Mouse (Mus musculus): Measurements from ENCODE around the gene Nmt1.

DNA sequence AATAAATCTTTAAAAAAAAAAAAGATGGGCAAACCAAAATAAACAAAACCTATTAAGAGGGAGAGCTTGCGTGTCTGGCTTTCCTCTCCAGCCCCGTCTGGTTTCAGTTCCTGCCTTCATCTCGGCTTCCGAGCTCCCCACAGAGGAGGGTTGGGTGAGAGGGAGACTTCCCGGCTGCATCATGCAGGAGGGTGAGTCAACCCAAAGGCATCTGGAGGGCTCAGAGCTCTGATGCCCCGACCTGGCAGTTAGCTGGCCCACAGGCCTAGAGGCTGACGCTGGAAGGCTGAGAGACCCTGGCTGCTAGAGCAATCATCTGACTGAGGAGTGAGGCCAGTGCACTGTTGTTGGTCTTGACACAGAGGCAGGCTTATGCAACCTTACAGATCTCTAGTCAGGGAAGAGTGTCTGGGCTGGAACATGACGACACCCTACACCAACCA, 23.3 kb downstream of the Nmt1 start:
- TF ChIP-seq CTCF (IDR thresholded peaks at IDR 0.05; ENCODE audit: low read depth) = no peak
- 0 out of 2 replicates have a peak, but pooled peaks have one; percentile 47 for TF ChIP-seq EP300 (IDR thresholded peaks at IDR 0.05; ENCODE audit: low read depth)
